Mouse (Mus musculus): ENCODE measurements at regions not wholly inside any gene's neighbourhood (a gene's known extent, or its start where the extent isn't known, plus 50 kb on each side); places are given as distances from the start of the nearest gene placed in this dataset.
A peak's percentile ranks its signal among the peaks of the same experiment; 100 is the strongest.
"Not testable (repeated sequence)": the region's sequence is repeated elsewhere in the genome, so short reads cannot be mapped to it uniquely, and the experiment has no call there.

DNA sequence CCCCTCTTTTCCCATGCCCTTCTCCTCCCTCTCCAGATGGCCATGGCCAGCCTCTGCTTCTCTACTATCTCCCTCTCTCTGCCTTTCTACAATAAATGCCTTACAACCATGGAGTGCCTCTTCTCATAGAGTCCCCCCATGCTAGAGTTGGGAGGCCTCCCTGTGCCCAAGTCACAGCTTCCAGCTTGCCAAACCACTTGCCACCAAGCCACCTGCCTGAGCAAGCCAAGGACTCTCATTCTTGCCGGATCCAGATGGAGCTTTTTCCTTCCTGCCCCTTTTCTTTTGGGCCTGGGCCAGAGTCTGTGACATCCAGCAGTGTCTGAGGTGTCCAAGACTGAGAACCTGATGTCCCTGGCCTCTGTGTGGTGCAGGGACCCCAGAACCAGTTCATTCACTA is 367.4 kb upstream of the Arhgap42 start:
- DNase-seq: no peak

DNA sequence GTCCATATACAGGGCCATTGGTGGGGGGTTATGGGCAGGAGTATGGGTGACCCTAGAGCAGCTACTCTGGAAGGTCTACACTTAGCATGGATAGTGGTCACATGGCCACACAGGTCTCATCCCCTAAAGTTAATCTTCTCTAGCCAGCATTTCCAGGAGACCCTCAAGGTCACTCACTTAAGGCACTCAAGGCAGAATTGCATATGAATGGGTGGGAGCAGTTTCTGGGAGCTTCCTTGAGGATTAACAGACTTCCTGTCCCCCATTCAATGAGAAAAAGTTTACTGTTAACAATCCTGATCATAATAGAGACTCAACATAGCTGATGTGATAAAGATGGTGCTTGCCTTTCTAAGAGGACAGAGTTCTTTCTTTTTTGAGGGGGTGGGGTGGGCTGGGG is 352.4 kb upstream of the Arhgap42 start:
- DNase-seq: no peak

DNA sequence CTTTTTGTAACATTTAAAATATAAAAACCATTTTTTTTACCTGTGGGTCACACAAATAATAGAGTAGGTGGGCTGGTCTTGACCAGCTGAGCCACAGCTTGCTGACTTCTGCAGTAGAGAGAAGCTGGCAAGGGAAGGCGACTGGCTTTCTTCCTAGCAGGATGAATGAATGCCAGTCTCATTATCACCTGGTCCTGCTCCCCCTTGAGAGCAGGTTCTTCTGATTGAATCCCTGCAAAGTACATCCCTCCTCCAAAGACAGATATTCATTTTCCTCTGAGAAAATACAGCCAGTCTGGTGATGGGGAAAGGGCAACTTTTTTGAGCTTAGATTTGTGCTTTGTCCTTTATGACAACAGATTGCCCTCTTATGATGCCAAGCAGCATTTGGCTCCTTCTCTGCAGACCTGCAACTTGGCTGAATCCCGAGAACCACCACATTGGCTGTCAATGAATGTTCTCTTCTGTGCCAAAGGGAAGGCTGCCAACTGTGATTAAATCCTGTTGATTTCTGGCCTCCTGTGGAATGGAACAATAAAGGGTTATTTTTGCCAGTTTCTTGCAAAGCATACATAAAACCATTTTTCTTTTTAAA is 344.2 kb upstream of the Arhgap42 start:
- DNase-seq: peak; percentile 62

DNA sequence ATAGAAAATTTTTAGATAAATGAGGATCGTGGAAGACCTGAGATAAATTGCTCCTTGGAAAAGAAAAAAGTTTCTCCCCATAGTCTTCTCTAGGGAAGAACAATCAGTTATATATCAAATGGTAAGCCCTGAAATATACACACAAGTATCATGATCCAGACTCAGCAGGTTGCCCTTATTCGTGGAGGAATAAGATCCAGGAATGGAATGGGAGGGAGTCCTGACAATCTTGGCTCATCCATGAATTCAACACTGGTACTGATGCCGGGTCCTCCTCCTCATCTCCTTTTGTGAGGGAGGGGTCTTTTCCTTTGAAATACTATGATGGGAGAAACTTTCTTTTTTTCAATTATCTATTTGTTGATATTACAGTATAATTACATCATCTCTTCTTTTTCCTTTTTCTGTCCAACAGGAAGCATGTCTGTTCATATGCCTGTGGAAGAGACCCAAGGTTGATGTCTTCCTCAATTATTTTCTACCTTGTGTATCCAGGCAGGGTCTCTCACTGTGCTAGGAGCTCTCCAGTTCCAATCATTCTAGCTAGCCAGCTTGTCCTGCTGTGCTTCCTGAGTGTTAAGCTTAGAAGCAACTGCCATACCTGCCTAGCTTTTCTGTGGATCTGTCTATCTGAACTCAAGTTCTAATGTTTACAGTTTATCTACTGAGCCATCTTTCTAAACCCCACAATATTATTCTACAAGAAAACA is 343.6 kb upstream of the Arhgap42 start:
- DNase-seq: no peak

DNA sequence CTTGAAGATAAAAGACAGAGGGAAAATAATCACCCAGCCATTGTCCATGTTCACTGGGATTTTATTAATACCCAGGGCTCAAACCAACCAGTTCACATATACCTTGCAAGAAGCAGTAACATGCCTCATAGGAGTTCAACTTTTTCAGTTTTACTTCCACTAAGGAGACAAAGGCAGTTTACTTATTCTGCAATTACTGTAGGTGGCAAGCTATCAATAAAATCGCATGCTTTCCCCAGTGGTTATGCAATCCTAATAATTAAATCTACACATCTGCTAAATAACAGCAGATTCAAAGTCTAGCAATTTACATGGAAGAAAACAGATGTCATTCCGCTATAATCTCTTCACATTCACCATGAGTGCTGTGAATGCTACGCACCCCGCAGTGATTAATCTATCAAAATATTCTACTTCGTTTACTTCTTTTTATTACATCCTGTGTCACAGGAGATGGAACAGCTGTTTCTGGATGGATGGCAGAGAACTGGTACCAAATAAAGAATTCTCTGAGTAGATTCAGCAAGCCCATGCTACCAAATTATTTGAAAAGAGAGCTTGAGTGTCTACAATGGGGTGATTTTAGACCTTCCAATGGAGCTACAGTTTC is 329.2 kb upstream of the Arhgap42 start:
- no peak for DNase-seq

DNA sequence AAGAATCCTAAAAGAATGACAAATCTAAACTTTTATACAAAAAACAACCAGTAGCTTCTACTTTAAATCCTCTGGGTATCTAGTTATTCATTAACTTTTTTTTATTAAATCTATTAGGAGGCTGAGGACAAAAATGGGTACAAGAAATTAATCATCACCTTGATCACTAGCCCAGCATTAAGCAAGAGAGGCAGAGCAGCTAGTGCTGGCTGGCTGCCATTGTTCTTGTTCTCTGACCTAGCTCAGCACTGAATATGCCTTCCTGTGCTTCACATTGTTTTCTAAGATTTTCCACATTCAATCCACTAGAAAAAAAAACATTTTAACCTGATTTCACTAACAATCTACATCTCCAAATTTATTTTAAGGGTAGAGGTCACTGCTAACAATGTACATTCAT is 325.6 kb upstream of the Arhgap42 start:
- DNase-seq: peak; percentile 85

DNA sequence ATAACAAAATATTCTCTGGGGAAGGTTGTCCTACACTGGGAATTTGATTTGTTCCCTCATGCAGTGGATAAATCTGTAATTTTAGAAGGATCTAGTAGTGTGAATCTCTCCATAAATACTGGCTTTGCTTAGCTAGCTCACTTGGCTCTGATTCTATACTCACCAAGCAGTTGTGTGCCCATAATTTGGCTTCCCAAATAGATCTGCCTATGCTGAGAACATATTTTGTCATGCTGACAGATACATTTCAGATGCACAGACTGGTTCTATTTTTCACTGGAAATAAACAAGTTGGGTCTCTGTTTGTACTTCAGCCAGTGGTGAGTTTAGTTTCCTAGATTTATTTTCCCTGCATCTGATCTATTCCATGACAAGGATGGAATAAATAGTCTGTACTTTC is 309.8 kb upstream of the Arhgap42 start:
- DNase-seq: no peak

DNA sequence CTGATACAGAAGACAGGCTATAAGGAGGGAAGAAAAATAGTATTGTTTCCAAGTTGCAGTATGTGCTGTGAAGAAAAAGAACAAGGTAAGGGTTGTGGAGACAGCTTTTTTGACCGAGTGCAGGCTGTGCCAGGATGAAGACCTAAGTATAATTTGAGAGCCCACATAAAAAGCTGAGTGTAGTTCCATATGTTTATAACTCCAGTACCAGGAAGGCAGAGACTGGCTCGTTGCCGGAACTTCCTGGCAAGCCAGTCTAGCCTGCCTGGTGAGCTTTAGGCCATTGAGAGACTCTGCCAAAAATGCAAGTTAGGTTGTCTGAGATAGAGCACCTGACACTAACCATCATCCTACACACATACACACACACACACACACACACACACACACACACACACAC is 308.7 kb upstream of the Arhgap42 start:
- no peak for DNase-seq

DNA sequence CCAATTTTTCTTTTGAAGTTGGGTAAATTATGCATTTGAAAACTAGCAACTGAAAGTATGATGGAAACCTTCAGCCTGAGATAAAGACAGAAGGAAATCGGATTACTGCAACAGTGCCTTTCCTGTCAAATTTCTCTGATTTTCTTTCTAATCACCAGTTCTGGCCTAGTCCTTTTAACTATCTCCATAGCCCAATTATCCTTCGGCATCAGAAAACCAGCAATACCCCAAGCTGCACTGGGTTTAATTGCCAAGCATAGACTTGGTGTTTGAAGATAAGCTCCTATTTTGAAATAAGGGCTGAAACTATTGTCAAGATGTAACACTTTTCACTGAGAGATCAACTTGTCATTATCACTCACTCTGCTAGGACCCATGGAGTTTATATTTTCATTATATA is 308.2 kb upstream of the Arhgap42 start:
- DNase-seq: no peak

DNA sequence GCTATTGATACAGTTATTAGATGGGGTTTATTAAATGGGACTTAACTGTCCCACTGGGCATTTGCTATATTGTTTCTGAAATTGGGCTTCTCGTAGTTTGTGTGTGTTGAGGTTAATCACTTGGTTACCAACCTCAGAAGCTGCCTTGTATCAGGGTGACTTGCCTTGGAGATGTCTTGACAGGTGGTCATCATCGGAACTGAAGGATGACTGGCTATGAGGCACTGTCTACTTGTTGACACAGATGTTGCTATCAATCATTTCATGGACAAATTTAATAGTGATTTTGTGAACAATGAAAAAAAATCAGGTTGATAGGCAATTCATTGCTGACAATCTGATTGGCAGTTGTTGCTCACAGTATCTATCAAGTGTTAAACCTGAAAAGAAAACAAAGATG is 261.4 kb upstream of the Arhgap42 start:
- DNase-seq: no peak

DNA sequence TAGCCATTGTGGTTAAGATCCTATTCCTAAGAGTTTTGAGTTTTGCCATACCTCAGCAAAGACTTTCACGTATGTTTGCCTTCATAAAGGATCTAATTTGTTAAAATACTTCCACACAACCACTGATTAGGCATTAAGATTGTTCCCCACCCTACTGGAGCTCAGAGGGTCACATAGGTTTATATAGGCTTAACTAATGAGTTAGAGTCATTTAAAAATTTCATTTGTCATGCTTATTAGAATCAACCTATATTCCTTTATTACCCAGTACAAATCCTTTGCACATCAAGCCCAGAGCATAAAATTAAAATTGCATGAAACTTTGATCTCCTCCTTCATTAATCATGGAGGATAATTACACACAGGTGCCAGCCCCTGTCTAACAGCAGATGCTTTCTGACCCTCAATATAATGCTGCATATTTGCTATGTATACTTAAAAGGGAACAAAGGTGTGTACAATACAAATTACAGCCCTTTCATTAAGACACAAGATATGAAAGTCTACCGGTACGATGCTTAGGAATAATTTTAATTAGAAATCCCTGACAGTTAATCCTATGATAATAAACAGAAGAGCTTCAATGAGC is 254.8 kb upstream of the Arhgap42 start:
- no peak for DNase-seq

DNA sequence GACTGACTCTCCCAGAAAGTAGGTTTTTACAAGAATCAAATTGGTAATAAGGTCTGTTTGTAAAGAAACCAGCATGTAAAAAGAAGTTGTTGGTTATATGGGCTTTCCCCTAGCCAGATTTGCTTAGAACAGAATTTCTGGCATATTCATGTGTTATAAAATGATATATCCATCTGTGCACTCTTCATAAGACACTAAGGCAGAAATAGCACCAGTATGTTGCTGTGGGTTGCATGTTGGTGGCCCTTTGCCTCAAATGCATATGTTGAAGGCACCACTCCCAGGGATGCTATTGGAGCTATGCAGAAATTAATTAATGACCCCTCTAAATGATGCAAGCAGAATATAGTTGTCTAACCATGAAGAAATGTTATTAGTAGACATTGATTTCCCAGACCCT is 238.2 kb upstream of the Arhgap42 start:
- DNase-seq: no peak

DNA sequence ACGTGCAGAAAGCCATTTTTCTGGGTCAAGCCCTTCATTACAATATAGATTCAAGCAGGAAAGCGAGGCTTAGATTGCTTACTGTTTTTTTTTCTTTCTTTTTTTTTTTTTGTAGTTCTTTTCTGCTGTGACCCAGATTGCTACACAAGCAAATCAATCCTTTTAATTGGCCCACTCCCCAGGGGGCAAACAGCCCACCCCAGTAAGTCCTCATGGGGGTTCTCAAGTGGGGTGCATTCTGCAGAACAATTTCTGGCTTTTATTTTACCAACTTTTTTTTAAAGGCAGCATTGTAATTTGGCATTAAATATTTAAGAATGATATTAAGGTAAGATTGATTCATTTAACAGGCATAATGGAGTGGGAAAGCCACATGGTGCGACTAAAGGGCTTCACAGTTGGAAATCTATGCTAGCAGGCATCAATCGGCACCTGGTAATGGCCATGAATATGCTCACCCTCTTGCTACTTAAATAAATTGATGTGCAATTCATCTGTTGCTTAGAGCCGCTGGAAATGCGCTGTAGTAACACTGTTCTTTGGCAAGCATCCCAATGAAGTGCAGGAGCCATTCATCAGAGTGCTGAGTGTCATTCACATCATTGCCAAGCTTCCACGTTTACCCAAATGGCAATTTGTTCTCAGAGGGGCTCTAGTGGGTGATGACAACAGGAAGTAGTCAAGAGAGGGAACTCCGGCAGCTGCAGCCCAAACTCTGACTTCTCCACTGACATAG is 236.3 kb upstream of the Arhgap42 start:
- DNase-seq: no peak

DNA sequence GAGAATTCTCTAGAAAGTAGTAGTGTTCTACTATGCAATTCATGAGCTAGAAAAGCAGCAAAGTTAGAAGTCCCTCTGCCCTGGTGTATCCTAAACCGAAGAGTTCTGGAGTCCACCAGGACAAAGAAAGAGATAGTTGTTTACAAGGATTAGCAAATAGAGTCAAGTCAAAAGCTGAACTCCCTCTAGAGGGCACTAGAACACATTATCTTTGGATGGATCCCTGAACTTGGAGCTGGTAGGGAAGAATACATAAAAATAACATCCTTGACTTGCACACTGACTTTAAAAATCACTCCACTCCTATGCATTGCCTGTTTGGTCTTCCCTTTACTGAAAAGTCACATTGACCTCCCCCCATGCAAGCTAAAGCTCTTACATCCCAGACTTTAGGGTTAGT is 205.3 kb upstream of the Arhgap42 start:
- DNase-seq: no peak

DNA sequence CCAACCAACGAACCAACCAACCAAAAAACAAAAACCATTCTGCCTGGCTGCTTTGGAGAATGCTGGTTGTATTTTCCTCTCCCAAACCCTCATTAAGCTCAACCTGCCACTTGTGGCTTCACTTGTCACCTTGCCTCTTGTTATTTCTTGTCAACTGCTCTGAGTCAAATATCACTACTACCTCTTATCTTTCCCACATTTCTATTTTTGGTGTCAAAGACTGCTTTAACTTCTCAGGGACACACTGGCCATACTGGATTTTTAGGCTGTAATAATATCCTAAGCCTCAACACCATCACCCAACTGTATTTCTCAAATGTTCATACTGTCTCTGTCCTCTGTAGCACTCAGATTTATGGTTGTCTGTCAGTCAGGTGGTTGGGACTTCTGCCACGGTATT is 181.4 kb upstream of the Arhgap42 start:
- DNase-seq: no peak

DNA sequence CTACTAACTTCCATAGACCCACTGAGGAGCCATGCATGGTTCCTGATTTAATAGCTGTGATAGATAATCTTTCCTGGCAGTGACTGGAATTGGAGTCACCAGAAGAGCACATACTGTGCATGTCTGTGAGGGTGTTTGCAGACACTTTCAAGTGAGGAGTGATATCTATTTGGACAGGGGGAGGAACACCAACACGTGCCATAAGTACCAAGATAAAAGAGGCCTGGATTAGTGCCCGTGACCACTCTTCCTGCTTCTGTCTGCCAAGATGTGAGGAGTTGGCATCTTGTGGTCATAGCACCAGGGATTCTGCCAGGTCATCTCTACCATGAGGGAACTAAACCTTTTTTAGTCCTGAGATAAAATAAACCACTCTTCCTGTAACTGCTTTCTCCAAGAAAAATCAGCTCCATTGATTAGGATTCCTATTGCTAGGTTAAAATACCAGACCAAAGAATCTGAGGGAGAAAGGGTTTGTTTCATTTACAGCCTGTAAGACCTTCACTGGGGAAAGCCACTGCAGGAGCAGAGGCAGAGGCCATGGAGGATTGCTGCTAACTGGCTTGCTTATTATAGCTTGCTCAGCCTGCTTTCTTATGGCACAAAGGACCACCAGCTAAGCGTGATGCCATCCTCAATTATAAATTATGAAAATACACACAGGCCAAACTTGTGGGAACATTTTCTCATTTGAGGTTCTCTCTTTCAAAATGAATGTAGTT is 173.7 kb upstream of the Arhgap42 start:
- DNase-seq: no peak

DNA sequence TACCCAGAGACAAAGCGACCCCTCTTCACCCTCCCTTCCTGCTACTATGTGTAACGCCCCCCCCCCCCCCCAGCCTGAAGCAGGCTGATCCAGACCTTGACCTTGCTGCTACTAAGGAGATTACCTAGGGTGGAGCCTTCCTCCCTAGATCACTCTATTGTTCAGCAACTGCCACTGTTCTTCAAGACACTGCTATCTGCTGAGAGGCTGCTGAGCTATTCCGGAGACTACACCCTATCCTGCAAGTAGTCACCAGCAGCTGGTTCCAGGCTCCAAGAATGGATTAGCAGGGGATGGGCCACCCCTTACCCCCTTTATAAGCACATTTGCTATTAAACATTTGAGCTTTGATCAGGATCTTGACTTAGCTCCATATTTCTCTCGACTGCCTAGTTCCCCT is 155.3 kb upstream of the Arhgap42 start:
- not testable (repeated sequence) for DNase-seq

DNA sequence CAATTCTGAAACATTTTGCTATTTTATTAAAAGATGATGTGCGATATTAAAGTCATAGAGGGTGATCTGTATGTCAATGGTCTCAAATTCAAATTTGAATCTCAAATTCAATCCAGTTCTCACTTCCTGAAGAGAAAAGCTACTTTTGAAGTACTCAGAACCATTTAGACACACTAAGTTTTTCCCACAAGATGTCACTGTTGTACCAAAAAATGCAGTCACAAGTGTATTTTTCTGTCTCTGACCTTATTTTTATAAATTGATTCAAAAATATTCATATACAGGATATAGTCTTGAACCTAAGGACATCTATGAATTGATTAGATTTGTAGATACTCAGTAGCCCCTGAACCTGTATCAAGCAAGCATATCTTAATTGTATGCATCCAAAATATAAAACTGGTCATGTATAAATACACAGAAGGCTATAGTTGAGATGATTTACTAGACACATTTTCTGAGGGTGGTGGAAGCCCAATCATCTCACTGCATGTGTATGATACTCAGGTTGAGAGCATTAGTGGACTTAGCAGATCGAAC is 137.8 kb upstream of the Arhgap42 start:
- no peak for DNase-seq

DNA sequence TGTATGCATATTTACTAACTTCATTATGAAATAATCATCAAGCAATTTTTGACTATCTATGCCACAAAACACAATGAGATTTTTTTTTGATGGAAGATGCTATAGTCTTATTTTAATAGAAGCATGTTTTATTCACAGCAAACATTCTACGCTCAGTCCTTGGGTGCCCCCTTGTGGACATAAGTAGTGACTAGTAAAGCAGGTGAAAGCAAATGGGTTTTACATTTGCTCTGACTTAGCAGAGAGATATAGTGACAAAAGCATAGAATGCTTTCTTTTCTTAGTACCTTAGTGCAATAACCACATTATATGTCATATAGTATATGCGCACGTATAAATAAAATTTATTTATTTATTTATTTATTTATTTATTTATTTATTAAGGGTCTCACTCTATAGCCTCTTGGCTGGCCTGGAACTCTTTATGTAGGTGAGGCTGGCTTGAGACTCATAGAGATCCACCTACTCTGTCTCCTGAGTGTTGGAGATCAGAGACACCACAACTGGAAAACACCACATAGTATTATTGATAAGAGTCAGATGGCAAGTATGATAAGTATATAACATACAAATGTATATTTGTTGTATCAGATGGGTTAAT is 136.5 kb upstream of the Arhgap42 start:
- DNase-seq: peak; percentile 30

DNA sequence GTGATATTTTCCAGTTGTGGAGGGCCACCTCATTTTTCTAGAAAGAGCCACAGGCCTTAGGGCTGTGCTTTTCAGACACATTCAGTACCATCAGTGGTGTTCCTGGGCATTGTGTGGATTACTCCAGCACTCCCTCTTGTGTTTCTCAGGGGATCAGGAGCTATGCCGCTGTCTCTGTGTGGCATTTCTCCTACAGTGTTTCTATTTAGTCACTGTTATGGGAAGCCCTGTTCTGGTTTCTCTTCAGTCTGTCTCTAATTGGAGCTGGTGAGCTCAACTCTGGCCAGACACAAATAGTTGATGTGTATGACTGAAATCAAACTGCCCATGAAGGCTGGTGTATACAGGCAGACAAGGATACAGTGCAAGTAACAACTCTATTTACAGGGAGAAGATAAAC is 133.7 kb upstream of the Arhgap42 start:
- no peak for DNase-seq

DNA sequence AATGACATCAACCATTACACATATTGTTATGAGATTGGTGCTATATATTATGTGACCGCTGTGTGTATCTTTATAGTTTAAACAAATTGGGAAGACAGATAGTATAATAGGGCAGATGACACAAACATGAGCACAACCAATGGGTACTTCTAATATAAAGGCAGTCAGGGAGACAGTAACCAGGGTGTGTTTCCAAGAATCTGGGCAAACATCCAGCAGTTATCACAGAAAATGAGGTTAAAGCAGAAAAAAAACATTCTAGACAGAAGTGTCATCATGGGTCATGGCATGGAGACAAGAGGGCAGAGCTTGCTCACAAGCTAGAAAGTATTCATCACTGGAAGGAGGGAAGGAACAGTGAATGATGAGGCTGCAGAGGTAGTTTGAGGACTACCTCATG is 129.8 kb upstream of the Arhgap42 start:
- no peak for DNase-seq
